Mouse (Mus musculus) lung, postnatal 0 days (tissue): ENCODE results near the gene Cabp4. TPM values are rescaled to one million over a fixed set of nuclear protein-coding genes. Genes with fewer than 3 reads are reported as not detected.
"Not testable (repeated sequence)": the region's sequence is repeated elsewhere in the genome, so short reads cannot be mapped to it uniquely, and the experiment has no call there.

Experiments used
- ATAC-seq: fragments of 200-750 bp; cut with Nextera tagmentation; 2 replicates; pipeline ENCODE4 v1.8.0; 2017; ENCODE audit warnings: moderate library complexity
- DNase-seq: peaks from one replicate; pipeline ENCODE4 v3.0.0-alpha.2; 2016; ENCODE audit warnings: low spot score
- H3K27ac ChIP-seq: fragments of 300-500 bp; sonication (generic); 2 replicates; pipeline ENCODE4 v1.5.1; 2014; ENCODE audit warnings: antibody characterized with exemption, mild to moderate bottlenecking, low read length, mixed read lengths
- H3K27me3 ChIP-seq: fragments of 300-500 bp; sonication (generic); replicated peaks from 2 replicates; pipeline ENCODE4 v1.6.1; 2014; ENCODE audit warnings: low read length, mixed read lengths; ENCODE audit not compliant: insufficient read depth
- H3K36me3 ChIP-seq: fragments of 300-500 bp; sonication (generic); 2 replicates; pipeline ENCODE4 v1.6.1; 2014; ENCODE audit warnings: low read length, mixed read lengths; ENCODE audit not compliant: insufficient read depth
- H3K4me1 ChIP-seq: fragments of 300-500 bp; sonication (generic); 2 replicates; pipeline ENCODE4 v1.6.1; 2014; ENCODE audit warnings: antibody characterized with exemption, low read depth, low read length, mixed read lengths; ENCODE audit not compliant: insufficient read depth
- H3K4me2 ChIP-seq: fragments of 300-500 bp; sonication (generic); replicated peaks from 2 replicates; pipeline ENCODE4 v1.6.1; 2014; ENCODE audit warnings: low read depth, mild to moderate bottlenecking, low read length, moderate library complexity, mixed read lengths
- H3K4me3 ChIP-seq: fragments of 300-500 bp; sonication (generic); 2 replicates; pipeline ENCODE4 v1.5.1; 2014; ENCODE audit warnings: low read depth, low read length
- H3K9ac ChIP-seq: fragments of 300-500 bp; sonication (generic); replicated peaks from 2 replicates; pipeline ENCODE4 v1.6.1; 2014; ENCODE audit warnings: low read depth, mild to moderate bottlenecking
- H3K9me3 ChIP-seq: fragments of 300-500 bp; sonication (generic); 2 replicates; pipeline ENCODE4 v1.6.1; 2016; ENCODE audit warnings: low read length, mixed read lengths
- CTCF ChIP-seq: IDR thresholded peaks from 2 replicates; pipeline ENCODE4 v1.5.1; 2016; ENCODE audit warnings: antibody characterized with exemption, mild to moderate bottlenecking
- EP300 ChIP-seq: IDR thresholded peaks from 2 replicates; pipeline ENCODE4 v1.6.1; 2016; ENCODE audit warnings: antibody characterized with exemption, mild to moderate bottlenecking, control low read depth
- WGBS: fragments of 180-500 bp; shearing (Covaris S2); extraction: QIAGEN DNeasy Blood & Tissue Kit; methylation state at CpG from one replicate; pipeline ENCODE4 v1.1.7; 2014; 5-methylcytosine and 5-hydroxymethylcytosine counted together
- polyA plus RNA-seq: library from polyadenylated mRNA; unstranded; fragments of >200 nt; fragmentation: Nextera tagmentation; extraction: Ambion mirVana; gene quantifications from 2 replicates; pipeline ENCODE4 v1.2.1, GENCODE M21; 2015

The Cabp4 gene
- polyA plus RNA-seq, 1 experiment from 2014 or later, result 0.10 TPM

DNA sequence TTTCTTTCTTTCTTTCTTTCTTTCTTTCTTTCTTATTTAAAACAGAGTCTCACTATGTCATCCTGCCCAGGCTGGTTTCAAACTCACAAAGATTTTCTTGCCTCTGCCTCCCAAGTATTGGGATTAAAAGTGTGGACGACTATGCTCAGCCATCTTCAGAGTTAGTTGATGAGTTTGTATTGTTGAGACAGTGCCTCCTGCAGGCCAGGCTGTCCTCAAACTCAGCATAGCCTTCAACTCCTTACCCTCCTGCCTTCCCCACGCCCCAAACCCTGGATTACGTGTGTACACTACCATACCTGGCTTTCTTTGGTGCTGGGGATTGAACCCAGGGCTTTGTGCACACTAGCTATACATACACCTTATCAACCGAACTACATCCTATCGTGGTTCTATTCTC lies 7.4 kb downstream of the Cabp4 start:
- H3K4me3 ChIP-seq, result no peak overlapping the region
- no peaks in the 10 kb centered on the region for H3K9me3 ChIP-seq
- H3K4me1 ChIP-seq, result no peaks in the 10 kb centered on the region
- H3K4me2 ChIP-seq, result no peak overlapping the region
- WGBS, result 76% methylated on average over 5 of the region's 5 CpGs
- H3K36me3 ChIP-seq, result peaks cover 9% of the 10 kb centered on the region; the same call in 1 of the 2 replicates
- H3K27me3 ChIP-seq, result no peaks in the 10 kb centered on the region
- TF ChIP-seq EP300 (no peak), CTCF (peak; percentile 37)
- no peak overlapping the region for H3K27ac ChIP-seq
- no peak for DNase-seq
- ATAC-seq, result no peak
- no peak overlapping the region for H3K9ac ChIP-seq

DNA sequence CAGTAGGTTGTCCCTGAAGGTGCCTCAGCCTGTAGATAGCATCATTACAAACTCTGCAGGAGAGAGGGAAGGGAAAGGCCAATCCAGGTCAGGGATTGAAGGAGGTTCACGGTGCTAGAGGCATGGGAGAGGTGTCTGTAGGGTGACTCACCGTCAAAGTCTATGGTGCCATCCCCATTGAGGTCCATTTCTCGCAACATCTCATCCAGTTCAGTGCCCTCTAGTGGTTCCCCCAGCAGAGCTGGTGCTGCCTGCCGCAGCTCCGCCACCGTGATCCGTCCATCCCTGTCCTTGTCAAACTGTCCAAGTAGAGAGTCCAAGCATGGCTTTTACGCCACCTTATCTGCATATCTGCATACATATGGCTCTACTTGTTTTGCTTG lies 7.9 kb downstream of the Cabp4 start:
- H3K9ac ChIP-seq, H3K9me3 ChIP-seq, H3K4me1 ChIP-seq, H3K4me3 ChIP-seq, DNase-seq, H3K27me3 ChIP-seq, H3K27ac ChIP-seq, H3K4me2 ChIP-seq: not testable (repeated sequence)
- TF ChIP-seq CTCF, result peak; percentile 61
- 20% methylated on average over 7 of the region's 8 CpGs for WGBS
- ATAC-seq, result peak; percentile 54; the same call in 1 of the 2 replicates
- peaks cover 14% of the 10 kb centered on the region; the same call in 1 of the 2 replicates for H3K36me3 ChIP-seq

DNA sequence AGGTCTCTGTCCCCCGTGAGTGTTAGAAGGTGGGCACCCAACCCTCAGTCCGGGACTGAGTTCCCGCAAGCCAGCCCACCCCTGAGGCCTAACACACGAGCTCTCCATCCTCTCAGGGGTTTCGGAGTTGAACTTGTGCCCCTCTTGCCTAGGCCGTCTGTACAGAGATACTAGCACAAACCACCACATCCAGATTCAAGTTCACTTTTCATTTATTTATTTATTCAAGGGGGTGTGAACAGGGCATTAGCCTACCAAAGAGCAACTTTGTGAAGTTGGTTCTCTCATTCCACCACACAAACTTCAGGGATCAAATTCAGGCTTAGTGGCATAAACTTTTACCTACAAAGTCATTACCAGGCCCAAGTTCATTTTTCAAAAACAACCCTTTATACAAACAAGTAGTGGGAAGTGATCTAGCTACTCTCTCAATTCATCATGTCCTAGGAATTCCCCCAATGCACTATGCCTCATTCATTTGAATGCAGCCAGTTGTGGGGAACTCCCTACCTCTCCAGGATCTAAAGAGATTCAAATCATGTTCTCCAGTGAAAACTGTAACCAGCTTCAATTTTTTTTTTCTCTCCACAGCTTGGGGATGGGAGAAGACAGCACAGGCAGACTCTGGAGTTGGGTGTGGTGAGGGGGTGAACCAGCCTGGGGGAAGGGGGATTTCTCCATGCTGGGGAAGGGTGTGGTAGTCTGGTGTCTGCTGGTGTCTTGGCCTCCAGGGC lies 8.4 kb downstream of the Cabp4 start:
- not testable (repeated sequence) for ATAC-seq, H3K27me3 ChIP-seq
- H3K36me3 ChIP-seq, result peaks cover 14% of the 10 kb centered on the region; the same call in 1 of the 2 replicates

DNA sequence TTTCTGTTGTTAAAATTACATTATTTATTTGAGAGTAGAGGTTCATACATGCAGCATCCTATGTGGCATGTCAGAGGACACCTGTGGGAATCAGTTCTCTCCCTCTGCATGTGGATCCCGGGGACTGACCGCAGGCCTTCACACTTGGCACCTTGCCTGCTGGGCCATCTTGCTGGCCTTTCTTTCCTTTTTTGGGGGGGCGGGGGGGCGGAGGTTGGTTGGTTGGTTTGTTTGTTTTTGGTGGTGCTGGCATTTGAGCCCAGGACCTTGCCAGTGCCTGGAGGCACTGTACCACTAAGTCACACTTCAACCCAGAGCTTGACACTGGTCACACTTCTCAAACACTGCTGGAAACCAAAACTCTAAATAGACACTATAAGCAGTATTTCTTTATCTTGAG lies 9.5 kb downstream of the Cabp4 start:
- whole genome bisulfite sequencing, result 78% methylated on average over 4 of the region's 4 CpGs
- H3K9me3 ChIP-seq, result no peaks in the 10 kb centered on the region
- no peak for ATAC-seq
- H3K4me1 ChIP-seq, result no peaks in the 10 kb centered on the region
- H3K27me3 ChIP-seq, result no peaks in the 10 kb centered on the region
- H3K27ac ChIP-seq, result no peak overlapping the region
- H3K36me3 ChIP-seq, result peaks cover 17% of the 10 kb centered on the region; the same call in 1 of the 2 replicates
- TF ChIP-seq CTCF (no peak), EP300 (no peak)
- no peak for DNase-seq
- no peak overlapping the region for H3K9ac ChIP-seq
- H3K4me2 ChIP-seq, result no peak overlapping the region
- no peak overlapping the region for H3K4me3 ChIP-seq

More for the DNA sequence above, 8.4 kb downstream of the Cabp4 start:
- not testable (repeated sequence) for H3K9ac ChIP-seq, H3K4me2 ChIP-seq, H3K4me3 ChIP-seq, H3K4me1 ChIP-seq, H3K9me3 ChIP-seq, DNase-seq, H3K27ac ChIP-seq
- 77% methylated on average over 6 of the region's 6 CpGs for WGBS

DNA sequence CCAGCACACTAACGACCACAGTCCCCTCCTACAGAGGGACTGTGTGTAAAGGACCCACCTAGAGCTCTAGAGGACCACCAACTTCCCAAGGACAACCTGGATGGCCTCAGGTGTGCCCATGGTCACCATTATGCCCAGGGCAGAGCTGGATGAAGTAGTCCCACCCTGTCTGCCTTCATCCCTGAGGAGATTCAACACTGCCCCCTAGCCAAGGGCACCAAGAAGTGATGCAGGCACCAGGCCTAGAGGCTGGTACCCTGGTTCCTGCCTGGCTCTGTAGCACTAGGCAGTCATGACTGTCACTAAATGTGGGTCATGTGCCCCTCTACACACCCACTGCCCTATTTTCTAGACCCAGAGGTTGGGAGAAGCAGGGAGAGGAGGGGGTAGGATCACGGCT lies 12.1 kb downstream of the Cabp4 start:
- Histone ChIP-seq H3K36me3 (peaks cover 23% of the 10 kb centered on the region; the same call in 1 of the 2 replicates), H3K4me3 (no peak overlapping the region), H3K9ac (no peak overlapping the region), H3K9me3 (no peaks in the 10 kb centered on the region), H3K4me1 (peaks cover 3% of the 10 kb centered on the region), H3K27me3 (no peaks in the 10 kb centered on the region), H3K4me2 (no peak overlapping the region), H3K27ac (no peak overlapping the region)
- 87% methylated on average over 2 of the region's 2 CpGs for WGBS
- no peak for DNase-seq
- TF ChIP-seq EP300 (no peak), CTCF (peak; percentile 30; the same call in 1 of the 2 replicates)
- no peak for ATAC-seq

DNA sequence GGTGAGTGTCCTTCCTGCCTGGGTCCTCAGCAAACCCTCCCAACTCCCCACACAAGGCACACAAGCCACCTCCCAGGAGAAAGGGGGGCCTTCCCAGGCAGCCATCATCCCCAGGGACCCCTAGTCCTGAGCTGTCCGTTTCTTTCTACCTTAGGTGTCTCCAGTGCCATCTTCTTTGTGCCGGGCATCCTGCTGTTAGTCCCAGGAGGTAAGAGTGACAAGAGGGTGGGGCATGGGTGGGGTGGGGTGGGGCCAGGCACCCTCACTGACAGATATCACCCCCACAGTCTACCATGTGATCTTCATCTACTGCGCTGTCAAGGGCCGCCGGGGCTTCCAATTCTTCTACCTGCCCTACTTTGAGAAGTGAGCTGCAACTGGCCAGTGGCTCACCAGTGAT lies 12.8 kb downstream of the Cabp4 start:
- no peak overlapping the region for H3K9ac ChIP-seq
- H3K27me3 ChIP-seq, result no peaks in the 10 kb centered on the region
- DNase-seq, result no peak
- no peak for TF ChIP-seq EP300
- no peak for TF ChIP-seq CTCF
- no peaks in the 10 kb centered on the region for H3K9me3 ChIP-seq
- ATAC-seq, result no peak
- peaks cover 5% of the 10 kb centered on the region for H3K4me1 ChIP-seq
- no peak overlapping the region for H3K4me2 ChIP-seq
- H3K4me3 ChIP-seq, result no peak overlapping the region
- peaks cover 23% of the 10 kb centered on the region; the same call in 1 of the 2 replicates for H3K36me3 ChIP-seq
- H3K27ac ChIP-seq, result no peak overlapping the region
- WGBS, result 90% methylated on average over 5 of the region's 5 CpGs
